Mouse (Mus musculus): Measurements from ENCODE around the gene Camkv.

The Camkv gene

GRCm38 (mm10) chr9:107986376-107986775 lies 50.9 kb downstream of the Camkv start:
- peak in 1 of 2 experiments; percentile 66 for DNase-seq (ENCODE audit: low read depth in 1 of 2, low spot score in 2 of 2)

- no peak for DNase-seq (ENCODE audit: low read depth in 1 of 2, low spot score in 2 of 2)
These were observed 52.5 kb downstream of the Camkv start for GRCm38 (mm10) chr9:107987950-107988349.

GRCm38 (mm10) chr9:107992197-107992596 lies 56.7 kb downstream of the Camkv start, which contains the start of gene Cdhr4:
Cdhr4 (plus strand) TSS chr9:107992497.
- no peak for DNase-seq (ENCODE audit: low read depth in 1 of 2, low spot score in 2 of 2)

- no peak for DNase-seq (ENCODE audit: low read depth in 1 of 2, low spot score in 2 of 2)
These were observed 57.5 kb downstream of the Camkv start for GRCm38 (mm10) chr9:107993013-107993412.

- DNase-seq (ENCODE audit: low read depth in 1 of 2, low spot score in 2 of 2): no peak
These were observed 59.0 kb downstream of the Camkv start for GRCm38 (mm10) chr9:107994464-107994863.

- DNase-seq (ENCODE audit: low read depth in 1 of 2, low spot score in 2 of 2): no peak
These were observed 60.0 kb downstream of the Camkv start for GRCm38 (mm10) chr9:107995513-107995912.

- no peak for DNase-seq (ENCODE audit: low read depth in 1 of 2, low spot score in 2 of 2)
These were observed 60.6 kb downstream of the Camkv start, which contains the start of gene Gm20662 for GRCm38 (mm10) chr9:107996049-107996448. Gm20662 (plus strand) TSS chr9:107996349.
